Mouse (Mus musculus) forebrain, postnatal 0 days (tissue): ENCODE data around the gene Srl. TPM values are rescaled to one million over a fixed set of nuclear protein-coding genes. Genes with fewer than 3 reads are reported as not detected.

Experiments
- ATAC-seq: fragments of 200-750 bp; cut with Nextera tagmentation; 2 replicates; pipeline ENCODE4 v1.8.0; 2017; ENCODE audit warnings: mild to moderate bottlenecking, moderate library complexity
- DNase-seq: peaks from one replicate; pipeline ENCODE4 v3.0.0-alpha.2; 2015
- H3K27ac ChIP-seq: fragments of 300-500 bp; sonication (generic); 2 replicates; pipeline ENCODE4 v1.5.1; 2014; ENCODE audit warnings: low read depth, mild to moderate bottlenecking, antibody characterized with exemption, low read length, moderate library complexity, mixed read lengths
- H3K27me3 ChIP-seq: fragments of 300-500 bp; sonication (generic); 2 replicates; pipeline ENCODE4 v1.6.1; 2014; ENCODE audit warnings: mild to moderate bottlenecking, low read length, mixed read lengths; ENCODE audit not compliant: insufficient read depth
- H3K36me3 ChIP-seq: fragments of 300-500 bp; sonication (generic); 2 replicates; pipeline ENCODE4 v1.6.1; 2014; ENCODE audit warnings: mild to moderate bottlenecking, moderate library complexity; ENCODE audit not compliant: insufficient read depth
- H3K4me1 ChIP-seq: fragments of 300-500 bp; sonication (generic); 2 replicates; pipeline ENCODE4 v1.6.1; 2014; ENCODE audit warnings: antibody characterized with exemption; ENCODE audit not compliant: insufficient read depth
- H3K4me2 ChIP-seq: fragments of 300-500 bp; sonication (generic); 2 replicates; pipeline ENCODE4 v1.6.1; 2014; ENCODE audit warnings: low read depth, mild to moderate bottlenecking, moderate library complexity
- H3K4me3 ChIP-seq: fragments of 300-500 bp; sonication (generic); 2 replicates; pipeline ENCODE4 v1.5.1; 2014; ENCODE audit warnings: low read depth, low read length, mixed read lengths
- H3K9ac ChIP-seq: fragments of 300-500 bp; sonication (generic); 2 replicates; pipeline ENCODE4 v1.6.1; 2014; ENCODE audit warnings: mild to moderate bottlenecking
- H3K9me3 ChIP-seq: fragments of 300-500 bp; sonication (generic); 2 replicates; pipeline ENCODE4 v1.6.1; 2016; ENCODE audit warnings: low read length
- CTCF ChIP-seq: sonication (generic); IDR thresholded peaks from 2 replicates; pipeline ENCODE4 v1.5.1; 2016; ENCODE audit warnings: antibody characterized with exemption, control low read depth, low read depth
- WGBS: fragments of 180-500 bp; shearing (Covaris S2); extraction: QIAGEN DNeasy Blood & Tissue Kit; methylation state at CpG from one replicate; pipeline ENCODE4 v1.1.7; 2014; 5-methylcytosine and 5-hydroxymethylcytosine counted together
- polyA plus RNA-seq: library from polyadenylated mRNA; unstranded; fragments of >200 nt; fragmentation: Nextera tagmentation; extraction: Ambion mirVana; gene quantifications from 2 replicates; pipeline ENCODE4 v1.2.1, GENCODE M21; 2015
- total RNA-seq: library from RNA; depleted of rRNA; stranded (reverse); fragments of >200 nt; gene quantifications from 2 replicates; pipeline ENCODE4 v1.2.3, GENCODE M21; 2014; rRNA removed

Gene Srl
- total and polyA plus RNA-seq, 2 experiments from 2014 or later, result 23.4 to 55.0 TPM

DNA sequence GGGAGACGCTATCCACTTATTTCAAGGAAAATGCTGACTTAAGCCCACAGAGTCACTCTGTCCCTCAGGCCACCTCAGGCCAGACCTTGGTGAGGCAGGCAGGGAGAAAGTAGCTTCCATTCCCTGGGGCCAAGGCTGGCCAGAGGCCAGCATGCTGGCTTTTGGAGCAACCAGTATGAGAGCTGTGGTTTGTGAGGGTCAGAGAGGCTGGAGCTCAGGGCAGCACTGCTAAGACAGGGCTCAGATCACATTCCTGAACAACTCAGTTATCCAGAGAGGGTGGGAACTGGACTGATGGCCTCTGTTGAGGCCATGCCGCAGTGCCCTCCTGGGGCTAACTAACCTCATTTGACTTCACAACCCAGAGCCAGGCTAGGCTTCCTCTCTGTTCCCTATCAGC is 106.2 kb downstream of the Srl start:
- ATAC-seq (no peak), DNase-seq (no peak)
- TF ChIP-seq CTCF, result no peak
- Histone ChIP-seq H3K27me3 (no peaks in the 10 kb centered on the region), H3K4me1 (no peaks in the 10 kb centered on the region), H3K9ac (no peak overlapping the region), H3K36me3 (no peaks in the 10 kb centered on the region), H3K4me2 (no peak overlapping the region), H3K4me3 (no peak overlapping the region), H3K27ac (no peak overlapping the region), H3K9me3 (no peaks in the 10 kb centered on the region)
- WGBS, result 89% methylated on average over 2 of the region's 2 CpGs

GRCm38 (mm10) chr16:4431841-4432240 is 109.8 kb downstream of the Srl start:
- ATAC-seq (no peak), DNase-seq (no peak)
- Histone ChIP-seq H3K9me3 (no peaks in the 10 kb centered on the region), H3K9ac (no peak overlapping the region), H3K36me3 (no peaks in the 10 kb centered on the region), H3K4me1 (no peaks in the 10 kb centered on the region), H3K4me2 (no peak overlapping the region), H3K4me3 (no peak overlapping the region), H3K27ac (no peak overlapping the region), H3K27me3 (no peaks in the 10 kb centered on the region)
- TF ChIP-seq CTCF, result no peak
- 75% methylated on average over 4 of the region's 4 CpGs for WGBS

DNA sequence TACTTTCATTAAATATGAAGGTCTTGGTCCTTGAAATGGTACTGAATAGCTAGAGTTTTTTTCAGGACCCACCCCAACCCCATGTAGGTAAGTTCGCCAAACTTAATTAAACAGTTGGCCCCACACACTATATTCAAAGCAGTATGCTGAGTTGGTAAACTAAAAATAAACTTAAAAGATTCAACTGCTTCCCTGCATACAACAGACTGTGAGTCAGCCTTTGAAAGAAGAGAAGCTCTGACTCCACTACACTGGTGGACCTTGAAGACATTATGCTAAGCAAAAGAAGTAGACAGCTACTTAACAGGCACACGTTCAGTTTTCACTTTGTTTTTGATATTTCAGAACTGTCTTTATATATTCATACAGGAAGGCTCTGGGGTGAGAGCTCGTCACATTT is 110.6 kb downstream of the Srl start:
- TF ChIP-seq CTCF, result no peak
- WGBS, result 83% methylated on average over 3 of the region's 3 CpGs

GRCm38 (mm10) chr16:4430232-4430631 is 111.4 kb downstream of the Srl start:
- WGBS, result 87% methylated on average over 5 of the region's 5 CpGs
- Histone ChIP-seq H3K4me3 (no peak overlapping the region), H3K4me2 (no peak overlapping the region), H3K27ac (no peak overlapping the region), H3K27me3 (no peaks in the 10 kb centered on the region), H3K9ac (no peak overlapping the region), H3K9me3 (no peaks in the 10 kb centered on the region), H3K36me3 (no peaks in the 10 kb centered on the region), H3K4me1 (no peaks in the 10 kb centered on the region)
- TF ChIP-seq CTCF, result no peak
- DNase-seq (no peak), ATAC-seq (no peak)

More for the DNA sequence above, 110.6 kb downstream of the Srl start:
- H3K27me3 ChIP-seq, result no peaks in the 10 kb centered on the region
- no peak overlapping the region for H3K27ac ChIP-seq
- H3K4me1 ChIP-seq, result no peaks in the 10 kb centered on the region
- ATAC-seq, result no peak
- H3K9ac ChIP-seq, result no peak overlapping the region
- DNase-seq, result no peak
- H3K4me3 ChIP-seq, result no peak overlapping the region
- no peaks in the 10 kb centered on the region for H3K36me3 ChIP-seq
- H3K9me3 ChIP-seq, result no peaks in the 10 kb centered on the region
- no peak overlapping the region for H3K4me2 ChIP-seq

Other genes starting within 250 kb of the Srl start
- gene Adcy9, start 121.3 kb downstream of the Srl start, total RNA-seq, result 18.0 and 19.9 TPM in 2 replicates
- gene Adcy9, start 121.3 kb downstream of the Srl start, polyA plus RNA-seq, result 2.4 and 3.8 TPM in 2 replicates
- 9.1 and 10.2 TPM in 2 replicates for gene Tfap4, start 18.0 kb upstream of the Srl start, total RNA-seq
- gene Tfap4, start 18.0 kb upstream of the Srl start, polyA plus RNA-seq, result 6.4 and 8.0 TPM in 2 replicates
- gene Glis2, start 52.9 kb upstream of the Srl start, total RNA-seq, result 13.3 and 15.2 TPM in 2 replicates
- 7.1 and 11.6 TPM in 2 replicates for gene Glis2, start 52.9 kb upstream of the Srl start, polyA plus RNA-seq
- 52.2 and 54.5 TPM in 2 replicates for gene Pam16, start 83.2 kb upstream of the Srl start, total RNA-seq
- gene Pam16, start 83.2 kb upstream of the Srl start, polyA plus RNA-seq, result 138 and 161 TPM in 2 replicates
- gene Vasn, start 98.1 kb upstream of the Srl start, total RNA-seq, result 5.5 and 6.5 TPM in 2 replicates
- gene Vasn, start 98.1 kb upstream of the Srl start, polyA plus RNA-seq, result 3.0 and 3.6 TPM in 2 replicates
- 47.2 and 51.5 TPM in 2 replicates for gene Dnaja3, start 98.2 kb upstream of the Srl start, total RNA-seq
- gene Dnaja3, start 98.2 kb upstream of the Srl start, polyA plus RNA-seq, result 37.5 and 48.6 TPM in 2 replicates
- gene Coro7, start 138.0 kb upstream of the Srl start, total RNA-seq, result 24.9 and 25.2 TPM in 2 replicates
- 23.5 and 29.3 TPM in 2 replicates for gene Coro7, start 138.0 kb upstream of the Srl start, polyA plus RNA-seq
- 45.7 and 46.1 TPM in 2 replicates for gene Nmral1, start 177.5 kb upstream of the Srl start, total RNA-seq
- 42.9 and 44.3 TPM in 2 replicates for gene Nmral1, start 177.5 kb upstream of the Srl start, polyA plus RNA-seq
- gene Hmox2, start 184.5 kb upstream of the Srl start, total RNA-seq, result 54.5 and 63.7 TPM in 2 replicates
- gene Hmox2, start 184.5 kb upstream of the Srl start, polyA plus RNA-seq, result 88.7 and 92.5 TPM in 2 replicates
- gene Cdip1, start 248.5 kb upstream of the Srl start, total RNA-seq, result 89.5 and 99.0 TPM in 2 replicates
- gene Cdip1, start 248.5 kb upstream of the Srl start, polyA plus RNA-seq, result 107 and 115 TPM in 2 replicates